Mouse (Mus musculus): ENCODE data around the gene Arsk.
A peak's percentile ranks its signal among the peaks of the same experiment; 100 is the strongest.

Gene Arsk

DNA sequence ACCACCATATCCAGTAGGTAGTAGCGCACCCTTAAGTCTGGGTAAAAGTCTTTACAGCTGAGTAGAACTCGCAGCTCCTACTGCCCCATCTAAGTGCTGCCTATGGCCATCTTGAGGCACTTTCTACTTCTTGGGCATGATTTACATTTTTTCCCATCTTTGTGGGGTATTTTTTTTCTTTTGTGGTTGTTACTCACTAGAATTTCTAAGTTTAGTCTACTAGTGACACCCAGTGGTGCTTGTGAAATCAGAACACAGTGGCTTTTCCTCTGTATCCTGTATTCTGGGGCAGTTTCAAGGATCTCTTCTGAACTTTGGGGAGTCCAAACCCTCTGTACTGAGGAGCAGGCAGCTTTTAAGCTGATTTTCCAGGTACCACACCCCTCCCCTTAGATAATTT, 76.7 kb downstream of the Arsk start:
- DNase-seq (ENCODE audit: low spot score), result no peak

DNA sequence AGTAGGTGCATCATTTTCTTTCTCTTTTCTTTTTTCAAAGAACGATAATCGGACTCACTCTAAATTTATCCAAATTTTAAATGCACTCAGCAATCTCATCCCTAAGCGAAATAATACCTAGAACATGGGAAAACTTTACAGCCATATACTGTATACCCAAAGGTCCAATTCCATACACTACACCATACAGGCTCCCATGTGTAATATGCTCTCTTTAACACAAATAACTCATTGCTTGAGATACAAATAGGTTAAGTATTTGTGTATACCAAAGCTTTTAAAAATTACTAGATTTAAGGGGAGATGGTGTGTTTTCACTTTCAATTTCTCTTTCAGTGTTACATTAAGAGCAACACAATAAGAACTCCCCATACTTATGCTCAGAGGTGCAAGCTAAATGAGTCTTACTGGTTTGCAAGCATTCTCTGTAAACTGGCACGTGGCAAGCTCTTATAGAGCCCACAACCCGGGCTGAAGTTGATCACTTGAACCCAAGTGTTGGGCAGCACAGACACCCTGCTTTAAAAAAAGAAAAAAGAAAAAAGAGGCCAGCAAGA, 79.5 kb downstream of the Arsk start:
- no peak for DNase-seq (ENCODE audit: low spot score)

DNA sequence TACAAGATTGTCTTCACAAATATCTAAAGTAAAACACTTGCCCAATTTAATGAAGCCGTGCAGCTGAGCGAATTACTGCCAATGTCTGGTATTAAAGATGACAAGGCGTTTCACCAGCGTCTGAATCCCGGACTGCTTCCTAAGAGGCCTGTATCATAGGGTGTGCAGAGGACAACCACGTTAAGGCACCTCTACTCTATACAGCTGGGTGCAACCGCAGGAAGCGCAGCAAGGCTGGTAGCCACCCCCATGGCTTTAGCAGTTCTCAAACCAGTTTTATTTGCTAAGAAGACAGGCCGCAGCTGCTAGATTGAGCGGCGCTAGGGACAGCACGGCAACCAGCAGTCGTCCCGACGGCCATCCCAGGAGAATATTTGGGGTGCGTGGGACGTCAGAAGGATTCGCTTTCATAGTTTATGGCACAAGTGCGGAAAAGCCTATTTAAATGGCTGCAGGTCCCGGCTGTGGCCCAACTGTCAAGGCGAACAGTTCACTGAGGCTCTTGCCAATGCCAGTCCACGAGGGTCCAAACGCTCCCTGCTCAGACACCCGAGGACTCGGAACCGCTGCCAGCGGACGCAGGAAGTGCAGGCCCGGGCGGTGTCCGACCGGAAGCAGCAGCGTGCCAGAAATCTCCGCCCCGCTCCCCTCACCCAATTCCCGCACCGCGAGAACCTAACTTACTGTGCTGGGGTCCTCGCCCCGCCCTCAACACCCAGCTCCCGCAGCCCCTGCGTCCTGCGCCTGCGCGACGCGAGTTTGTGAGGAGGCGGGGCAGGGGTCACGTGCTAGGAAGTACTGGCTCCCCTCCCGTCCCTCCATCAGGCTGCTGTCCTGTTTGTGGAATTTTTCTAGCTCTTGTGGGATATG, 80.3 kb downstream of the Arsk start, which contains the start of gene Rfesd:
Rfesd (minus strand) TSS at position 746 of the 870 bp plus-strand sequence.
- DNase-seq (ENCODE audit: low spot score), result peak; percentile 98

- DNase-seq (ENCODE audit: low spot score), result no peak
Observed at GRCm38 (mm10) chr13:76017465-76017864, 81.0 kb downstream of the Arsk start.

- no peak for DNase-seq (ENCODE audit: low spot score)
Observed at GRCm38 (mm10) chr13:76014511-76014910, 83.9 kb downstream of the Arsk start.
